ENCODE assay signal across 46 mouse cellular contexts in genomic region chr14:72440436-72440835, GRCm38 (mm10). TPM values are rescaled to one million over a fixed set of nuclear protein-coding genes. Genes with fewer than 3 reads are reported as not detected.
"Had no signal": no experiment of that assay in that cellular context is flagged by ENCODE, and none has a peak within 500 bp of the region (broad histone marks: within the 10 kb centered on the region; RNA-seq: fewer than 3 reads in every experiment).

No protein-coding gene starts in this region.

- H3K9me3 ChIP-seq: limb, embryonic 10.5 days; limb, embryonic 12.5 days; limb, embryonic 13.5 days; limb, embryonic 15.5 days; liver, embryonic 12.5 days; liver, embryonic 13.5 days; liver, embryonic 15.5 days; lung, embryonic 15.5 days; megakaryocyte, embryonic 14.5 days; midbrain, embryonic 10.5 days; midbrain, embryonic 12.5 days; midbrain, embryonic 13.5 days; midbrain, embryonic 15.5 days; neural tube, embryonic 12.5 days had no signal

- H3K9ac ChIP-seq: limb, embryonic 12.5 days; limb, embryonic 13.5 days; limb, embryonic 15.5 days; liver, embryonic 12.5 days; liver, embryonic 13.5 days; liver, embryonic 14.5 days; liver, embryonic 15.5 days; liver, postnatal 0 days; lung, embryonic 14.5 days; lung, embryonic 15.5 days; midbrain, embryonic 12.5 days; midbrain, embryonic 13.5 days; midbrain, embryonic 15.5 days; neural tube, embryonic 12.5 days had no signal

- H3K4me1 ChIP-seq: limb, embryonic 10.5 days; limb, embryonic 12.5 days; limb, embryonic 13.5 days; limb, embryonic 15.5 days; liver, embryonic 12.5 days; liver, embryonic 13.5 days; liver, embryonic 15.5 days; lung, embryonic 15.5 days; megakaryocyte, embryonic 14.5 days; midbrain, embryonic 10.5 days; midbrain, embryonic 12.5 days; midbrain, embryonic 13.5 days; midbrain, embryonic 15.5 days; neural tube, embryonic 12.5 days had no signal

- ATAC-seq: liver, embryonic 12.5 days; liver, postnatal 0 days; lung, postnatal 0 days; midbrain, embryonic 13.5 days; midbrain, embryonic 15.5 days; midbrain, embryonic 16.5 days had no signal

- DNase-seq: left cerebral cortex, postnatal 4 days; liver; liver, embryonic 13.5 days; liver, postnatal 0 days; lung, adult 18-20 months; lung, adult 2 months; lung, embryonic 14.5 days; lung, postnatal 10 days; lung, postnatal 14 days; lung, postnatal 36 days; midbrain, embryonic 14.5 days had no signal

- H3K36me3 ChIP-seq: limb, embryonic 10.5 days; limb, embryonic 12.5 days; limb, embryonic 13.5 days; limb, embryonic 15.5 days; liver, embryonic 12.5 days; liver, embryonic 13.5 days; liver, embryonic 15.5 days; lung, embryonic 15.5 days; midbrain, embryonic 10.5 days; midbrain, embryonic 12.5 days; midbrain, embryonic 13.5 days; midbrain, embryonic 15.5 days; neural tube, embryonic 12.5 days had no signal

- H3K27me3 ChIP-seq: limb, embryonic 13.5 days; limb, embryonic 15.5 days; liver, embryonic 12.5 days; liver, embryonic 13.5 days; liver, embryonic 15.5 days; lung, embryonic 15.5 days; midbrain, embryonic 12.5 days; midbrain, embryonic 13.5 days; midbrain, embryonic 15.5 days; neural tube, embryonic 12.5 days had no signal

- H3K4me3 ChIP-seq: limb, embryonic 10.5 days; limb, embryonic 12.5 days; limb, embryonic 13.5 days; limb, embryonic 15.5 days; liver, embryonic 12.5 days; liver, embryonic 13.5 days; liver, embryonic 15.5 days; lung, embryonic 15.5 days; megakaryocyte, embryonic 14.5 days; midbrain, embryonic 10.5 days; midbrain, embryonic 12.5 days; midbrain, embryonic 13.5 days; midbrain, embryonic 15.5 days; myocyte; neural tube, embryonic 12.5 days had no signal

- H3K27ac ChIP-seq: limb, embryonic 10.5 days; limb, embryonic 12.5 days; limb, embryonic 13.5 days; limb, embryonic 15.5 days; liver, embryonic 12.5 days; liver, embryonic 13.5 days; liver, embryonic 14.5 days; liver, embryonic 15.5 days; lung, embryonic 15.5 days; macrophage; midbrain, embryonic 10.5 days; midbrain, embryonic 12.5 days; midbrain, embryonic 13.5 days; midbrain, embryonic 15.5 days; neural tube, embryonic 12.5 days had no signal

- H3K4me2 ChIP-seq: limb, embryonic 12.5 days; limb, embryonic 13.5 days; limb, embryonic 15.5 days; liver, embryonic 11.5 days; liver, embryonic 12.5 days; liver, embryonic 13.5 days; liver, embryonic 15.5 days; lung, embryonic 14.5 days; lung, embryonic 15.5 days; midbrain, embryonic 11.5 days; midbrain, embryonic 12.5 days; midbrain, embryonic 13.5 days; midbrain, embryonic 15.5 days; neural tube, embryonic 12.5 days had no signal

RNA-seq across cellular contexts. Expression of gene Gm9195, which starts 51.2 kb away (rescaled TPM):
- total RNA-seq: left cerebral cortex, postnatal 10 days; left cerebral cortex, postnatal 14 days; left cerebral cortex, postnatal 25 days; left cerebral cortex, postnatal 36 days; left cerebral cortex, postnatal 4 days; liver, adult 2 months; megakaryocyte progenitor cell, adult 5-6 weeks; megakaryocyte, adult 5-6 weeks; megakaryocyte-erythroid progenitor cell, adult 5-6 weeks; midbrain, postnatal 0 days; monocyte, adult 5-6 weeks had no signal
- polyA plus RNA-seq: limb, embryonic 10.5 days; limb, embryonic 11.5 days; limb, embryonic 12.5 days; limb, embryonic 13.5 days; limb, embryonic 14.5 days; limb, embryonic 15.5 days; liver, adult 2 months; liver, embryonic 11.5 days; liver, embryonic 12.5 days; liver, embryonic 13.5 days; liver, embryonic 14.5 days; liver, embryonic 15.5 days; liver, embryonic 16.5 days; liver, postnatal 0 days; lung, adult 2 months; lung, embryonic 14.5 days; lung, embryonic 15.5 days; lung, embryonic 16.5 days; lung, postnatal 0 days; macrophage; midbrain, embryonic 10.5 days; midbrain, embryonic 11.5 days; midbrain, embryonic 12.5 days; midbrain, embryonic 13.5 days; midbrain, embryonic 14.5 days; midbrain, embryonic 15.5 days; midbrain, embryonic 16.5 days; midbrain, postnatal 0 days; myocyte; neural tube, embryonic 11.5 days; neural tube, embryonic 12.5 days had no signal
